Comparison of ENCODE assay signal across 23 mouse cellular contexts in genomic region chr13:105299162-105300008, GRCm38 (mm10). TPM values are rescaled to one million over a fixed set of nuclear protein-coding genes. Genes with fewer than 3 reads are reported as not detected.
DNase-seq lines count a peak whose midpoint lies in the region; ATAC-seq and TF ChIP-seq lines count a peak whose summit lies in the region.
"Had no signal": no experiment of that assay in that cellular context is flagged by ENCODE, and none has a peak within 500 bp of the region (broad histone marks: within the 10 kb centered on the region; RNA-seq: fewer than 3 reads in every experiment).

No protein-coding gene starts in this region.

- DNase-seq in liver, embryonic 11.5 days (ENCODE audit: low spot score), result no peak
- DNase-seq in liver, result no peak
- DNase-seq in fat pad, adult 2 months (ENCODE audit: extremely low read depth, low read depth, low spot score), result peak; percentile 55
- DNase-seq in liver, postnatal 0 days, result no peak
- no peak for DNase-seq in kidney, postnatal 36 days
- no peak for DNase-seq in adrenal gland, postnatal 10 days
- no peak for DNase-seq in forebrain, postnatal 0 days
- DNase-seq: adrenal gland, adult 8-10 months; cerebellum, adult 9-10 months; gastrocnemius, postnatal 25 days; lung, adult 2 months; lung, postnatal 14 days; thymus, adult 18-20 months; thymus, postnatal 4 days had no signal

- no peak for TF ChIP-seq CTCF in liver, postnatal 0 days (IDR thresholded peaks at IDR 0.05; ENCODE audit: low read depth)
- no peak for TF ChIP-seq CTCF in forebrain, postnatal 0 days (IDR thresholded peaks at IDR 0.05; ENCODE audit: low read depth)

- H3K27ac ChIP-seq in liver, embryonic 11.5 days (ENCODE audit: low read depth, low read length), result no peak overlapping the region; the same call in 1 of the 2 replicates
- 0 out of 2 replicates have a peak overlapping the region, but pooled peaks have one; percentile 3 for H3K27ac ChIP-seq in liver, postnatal 0 days (ENCODE audit: low read depth)
- no peak overlapping the region for H3K27ac ChIP-seq in forebrain, postnatal 0 days (ENCODE audit: low read depth, low read length)
- H3K27ac ChIP-seq: embryonic facial prominence, embryonic 15.5 days; forebrain, embryonic 15.5 days; hindbrain, embryonic 12.5 days; kidney, embryonic 15.5 days; left cerebral cortex, adult 2 months; midbrain, embryonic 10.5 days; neural tube, embryonic 15.5 days had no signal

- peak; percentile 35; the same call in 1 of the 2 replicates for ATAC-seq in liver, embryonic 11.5 days (replicated peaks; ENCODE audit: low FRiP score)
- ATAC-seq in liver, postnatal 0 days, result peak; percentile 10; the same call in 1 of the 2 replicates
- no peak for ATAC-seq in forebrain, postnatal 0 days
- no peak for ATAC-seq in frontal cortex, adult (ENCODE audit: low TSS enrichment)
- ATAC-seq: forebrain, embryonic 15.5 days; intestine, postnatal 0 days had no signal

- no peak overlapping the region for H3K4me3 ChIP-seq in liver, embryonic 11.5 days (ENCODE audit: low read depth, low read length)
- H3K4me3 ChIP-seq in liver, postnatal 0 days (ENCODE audit: low read depth, low read length), result no peak overlapping the region
- H3K4me3 ChIP-seq in forebrain, postnatal 0 days (ENCODE audit: low read depth, low read length), result no peak overlapping the region
- H3K4me3 ChIP-seq: embryonic facial prominence, embryonic 15.5 days; forebrain, embryonic 15.5 days; hindbrain, embryonic 12.5 days; kidney, embryonic 15.5 days; left cerebral cortex, adult 2 months; midbrain, embryonic 10.5 days; neural tube, embryonic 15.5 days had no signal

- H3K27me3 ChIP-seq in liver, embryonic 11.5 days (replicated peaks; ENCODE audit: control insufficient read depth, insufficient read depth, low read length), result no peaks in the 10 kb centered on the region
- no peaks in the 10 kb centered on the region; the same call in 1 of the 2 replicates for H3K27me3 ChIP-seq in liver, postnatal 0 days (ENCODE audit: insufficient read depth, low read length)
- no peaks in the 10 kb centered on the region for H3K27me3 ChIP-seq in forebrain, postnatal 0 days (ENCODE audit: insufficient read depth, low read length)
- H3K27me3 ChIP-seq: embryonic facial prominence, embryonic 15.5 days; forebrain, embryonic 15.5 days; hindbrain, embryonic 12.5 days; kidney, embryonic 15.5 days; neural tube, embryonic 15.5 days had no signal

- H3K9ac ChIP-seq in liver, embryonic 11.5 days (ENCODE audit: low read depth, low read length), result no peak overlapping the region
- no peak overlapping the region for H3K9ac ChIP-seq in liver, postnatal 0 days (replicated peaks)
- no peak overlapping the region for H3K9ac ChIP-seq in forebrain, postnatal 0 days
- H3K9ac ChIP-seq: embryonic facial prominence, embryonic 15.5 days; forebrain, embryonic 15.5 days; hindbrain, embryonic 12.5 days; kidney, embryonic 15.5 days; neural tube, embryonic 15.5 days had no signal

- no peaks in the 10 kb centered on the region for H3K9me3 ChIP-seq in liver, embryonic 11.5 days (ENCODE audit: control insufficient read depth, low read length)
- no peaks in the 10 kb centered on the region for H3K9me3 ChIP-seq in liver, postnatal 0 days (ENCODE audit: low read length)
- H3K9me3 ChIP-seq in forebrain, postnatal 0 days (ENCODE audit: low read length), result no peaks in the 10 kb centered on the region
- H3K9me3 ChIP-seq: embryonic facial prominence, embryonic 15.5 days; forebrain, embryonic 15.5 days; hindbrain, embryonic 12.5 days; kidney, embryonic 15.5 days; midbrain, embryonic 10.5 days; neural tube, embryonic 15.5 days had no signal

- H3K4me2 ChIP-seq in liver, embryonic 11.5 days, result peak overlapping the region; percentile 6; the same call in 1 of the 2 replicates
- H3K4me2 ChIP-seq in liver, postnatal 0 days (ENCODE audit: low read depth, low read length), result no peak overlapping the region
- no peak overlapping the region for H3K4me2 ChIP-seq in forebrain, postnatal 0 days (ENCODE audit: low read depth)
- H3K4me2 ChIP-seq: embryonic facial prominence, embryonic 15.5 days; forebrain, embryonic 15.5 days; hindbrain, embryonic 12.5 days; kidney, embryonic 15.5 days; neural tube, embryonic 15.5 days had no signal

- H3K4me1 ChIP-seq in liver, embryonic 11.5 days (replicated peaks; ENCODE audit: control insufficient read depth, insufficient read depth, low read length), result no peaks in the 10 kb centered on the region
- peaks cover under 1% of the 10 kb centered on the region; the same call in 1 of the 2 replicates for H3K4me1 ChIP-seq in liver, postnatal 0 days (ENCODE audit: insufficient read depth)
- no peaks in the 10 kb centered on the region for H3K4me1 ChIP-seq in forebrain, postnatal 0 days (ENCODE audit: insufficient read depth)
- H3K4me1 ChIP-seq: kidney, embryonic 15.5 days had no signal

- no peaks in the 10 kb centered on the region for H3K36me3 ChIP-seq in liver, embryonic 11.5 days (ENCODE audit: control insufficient read depth, insufficient read depth, low read length)
- no peaks in the 10 kb centered on the region for H3K36me3 ChIP-seq in liver, postnatal 0 days (replicated peaks; ENCODE audit: insufficient read depth, low read length)
- H3K36me3 ChIP-seq in forebrain, postnatal 0 days (ENCODE audit: insufficient read depth), result no peaks in the 10 kb centered on the region
- H3K36me3 ChIP-seq: embryonic facial prominence, embryonic 15.5 days; forebrain, embryonic 15.5 days; hindbrain, embryonic 12.5 days; kidney, embryonic 15.5 days; midbrain, embryonic 10.5 days; neural tube, embryonic 15.5 days had no signal

- 34% methylated on average over 4 of the region's 4 CpGs for WGBS in liver, embryonic 11.5 days
- 20% methylated on average over 4 of the region's 4 CpGs for WGBS in liver, postnatal 0 days (ENCODE audit: insufficient replicate concordance)
- 77% methylated on average over 4 of the region's 4 CpGs for WGBS in forebrain, postnatal 0 days

- TF ChIP-seq EP300 in liver, postnatal 0 days (IDR thresholded peaks at IDR 0.05; ENCODE audit: low read depth), result no peak

RNA-seq across cellular contexts. Expression of gene Rnf180, which starts 4.8 kb away (rescaled TPM):
- polyA plus RNA-seq in liver, embryonic 11.5 days (2014; fragmentation: Nextera tagmentation; extraction: Ambion mirVana), result 2.2 and 2.9 TPM in 2 replicates
- 1.0 and 1.1 TPM in 2 replicates for polyA plus RNA-seq in liver, postnatal 0 days (2015; fragmentation: Nextera tagmentation; extraction: Ambion mirVana)
- total RNA-seq in adrenal gland, postnatal 10 days (2021), result 10 to 100 TPM in 1 of 2 experiments, 1 to 10 TPM in 1; 6.1 to 10.3 TPM
- total RNA-seq in forebrain, postnatal 0 days (2014; rRNA removed), result 38.7 and 45.7 TPM in 2 replicates
- 38.3 and 49.3 TPM in 2 replicates for polyA plus RNA-seq in forebrain, postnatal 0 days (2015; fragmentation: Nextera tagmentation; extraction: Ambion mirVana)

Comparison
In these comparisons a context has a peak if more than half of its experiments do, and no peak if none do; other contexts are left out.
1. ATAC-seq: peak in liver, embryonic 11.5 days (single experiment) and liver, postnatal 0 days (single experiment); none in forebrain, postnatal 0 days (single experiment) and frontal cortex, adult (single experiment).